Mouse (Mus musculus) kidney, postnatal 0 days (tissue): ENCODE data around the gene Gabbr2. TPM values are rescaled to one million over a fixed set of nuclear protein-coding genes. Genes with fewer than 3 reads are reported as not detected.

Source experiments
- ATAC-seq: fragments of 200-750 bp; cut with Nextera tagmentation; replicated peaks from 2 replicates; pipeline ENCODE4 v1.8.0; 2017; ENCODE audit warnings: low read depth, moderate number of reproducible peaks, moderate TSS enrichment, moderate library complexity; ENCODE audit not compliant: low FRiP score
- DNase-seq: peaks from one replicate; pipeline ENCODE4 v3.0.0-alpha.2; 2016; ENCODE audit warnings: low spot score
- H3K27ac ChIP-seq: fragments of 300-500 bp; sonication (generic); 2 replicates; pipeline ENCODE4 v1.5.1; 2014; ENCODE audit warnings: mild to moderate bottlenecking
- H3K27me3 ChIP-seq: fragments of 300-500 bp; sonication (generic); 2 replicates; pipeline ENCODE4 v1.6.1; 2014; ENCODE audit warnings: low read length, mixed read lengths; ENCODE audit not compliant: insufficient read depth
- H3K36me3 ChIP-seq: fragments of 300-500 bp; sonication (generic); 2 replicates; pipeline ENCODE4 v1.6.1; 2014; ENCODE audit warnings: low read length, mixed read lengths; ENCODE audit not compliant: insufficient read depth
- H3K4me1 ChIP-seq: fragments of 300-500 bp; sonication (generic); replicated peaks from 2 replicates; pipeline ENCODE4 v1.6.1; 2014; ENCODE audit warnings: antibody characterized with exemption, low read length, mixed read lengths; ENCODE audit not compliant: insufficient read depth
- H3K4me2 ChIP-seq: fragments of 300-500 bp; sonication (generic); 2 replicates; pipeline ENCODE4 v1.6.1; 2014; ENCODE audit warnings: mild to moderate bottlenecking, low read length, moderate library complexity, mixed read lengths
- H3K4me3 ChIP-seq: fragments of 300-500 bp; sonication (generic); replicated peaks from 2 replicates; pipeline ENCODE4 v1.5.1; 2014; ENCODE audit warnings: low read depth, low read length
- H3K9ac ChIP-seq: fragments of 300-500 bp; sonication (generic); 2 replicates; pipeline ENCODE4 v1.6.1; 2014; ENCODE audit warnings: low read depth, low read length
- H3K9me3 ChIP-seq: fragments of 300-500 bp; sonication (generic); replicated peaks from 2 replicates; pipeline ENCODE4 v1.6.1; 2016; ENCODE audit warnings: low read length, inconsistent platforms, mixed read lengths
- CTCF ChIP-seq: IDR thresholded peaks from 2 replicates; pipeline ENCODE4 v1.5.1; 2016; ENCODE audit warnings: antibody characterized with exemption, low read depth, mild to moderate bottlenecking, moderate library complexity
- WGBS: fragments of 180-500 bp; shearing (Covaris S2); extraction: QIAGEN DNeasy Blood & Tissue Kit; methylation state at CpG from one replicate; pipeline ENCODE4 v1.1.7; 2014; 5-methylcytosine and 5-hydroxymethylcytosine counted together
- polyA plus RNA-seq: library from polyadenylated mRNA; unstranded; fragments of >200 nt; fragmentation: Nextera tagmentation; extraction: Ambion mirVana; gene quantifications from 2 replicates; pipeline ENCODE4 v1.2.1, GENCODE M21; 2015

The Gabbr2 gene
- polyA plus RNA-seq, 1 experiment from 2014 or later: 0.22 TPM

- no peaks in the 10 kb centered on the region for H3K36me3 ChIP-seq
- no peaks in the 10 kb centered on the region for H3K27me3 ChIP-seq
- no peak for TF ChIP-seq CTCF
- ATAC-seq (no peak), DNase-seq (no peak)
- no peak overlapping the region for H3K9ac ChIP-seq
- no peaks in the 10 kb centered on the region for H3K9me3 ChIP-seq
- no peaks in the 10 kb centered on the region for H3K4me1 ChIP-seq
- H3K27ac ChIP-seq: no peak overlapping the region
- WGBS: 74% methylated on average over 10 of the region's 10 CpGs
- no peak overlapping the region for H3K4me3 ChIP-seq
- no peak overlapping the region for H3K4me2 ChIP-seq
Measured at GRCm38 (mm10) chr4:46814236-46814635, 177.4 kb downstream of the Gabbr2 start.

GRCm38 (mm10) chr4:46811165-46811564 is 180.5 kb downstream of the Gabbr2 start:
- 65% methylated on average over 5 of the region's 5 CpGs for WGBS
- no peak for ATAC-seq

GRCm38 (mm10) chr4:46806876-46807275 is 184.8 kb downstream of the Gabbr2 start:
- H3K27me3 ChIP-seq: no peaks in the 10 kb centered on the region
- 80% methylated on average over 1 of the region's 1 CpGs for WGBS
- DNase-seq: no peak
- no peak overlapping the region for H3K27ac ChIP-seq
- ATAC-seq: no peak
- H3K4me2 ChIP-seq: no peak overlapping the region
- H3K9ac ChIP-seq: no peak overlapping the region
- no peaks in the 10 kb centered on the region for H3K4me1 ChIP-seq
- TF ChIP-seq CTCF: no peak
- H3K4me3 ChIP-seq: no peak overlapping the region
- H3K9me3 ChIP-seq: no peaks in the 10 kb centered on the region
- no peaks in the 10 kb centered on the region for H3K36me3 ChIP-seq

More at GRCm38 (mm10) chr4:46811165-46811564, 180.5 kb downstream of the Gabbr2 start:
- no peak overlapping the region for H3K4me2 ChIP-seq
- H3K4me1 ChIP-seq: no peaks in the 10 kb centered on the region
- no peaks in the 10 kb centered on the region for H3K9me3 ChIP-seq
- no peaks in the 10 kb centered on the region for H3K27me3 ChIP-seq
- no peak for DNase-seq
- TF ChIP-seq CTCF: no peak
- no peaks in the 10 kb centered on the region for H3K36me3 ChIP-seq
- no peak overlapping the region for H3K4me3 ChIP-seq
- H3K9ac ChIP-seq: no peak overlapping the region
- H3K27ac ChIP-seq: no peak overlapping the region

GRCm38 (mm10) chr4:46805910-46806309 is 185.8 kb downstream of the Gabbr2 start:
- Histone ChIP-seq H3K4me3 (no peak overlapping the region), H3K27me3 (no peaks in the 10 kb centered on the region), H3K4me1 (no peaks in the 10 kb centered on the region), H3K36me3 (no peaks in the 10 kb centered on the region), H3K9me3 (no peaks in the 10 kb centered on the region), H3K27ac (no peak overlapping the region), H3K4me2 (no peak overlapping the region), H3K9ac (no peak overlapping the region)
- no peak for TF ChIP-seq CTCF
- WGBS: 28% methylated on average over 3 of the region's 3 CpGs
- ATAC-seq: no peak
- no peak for DNase-seq

DNA sequence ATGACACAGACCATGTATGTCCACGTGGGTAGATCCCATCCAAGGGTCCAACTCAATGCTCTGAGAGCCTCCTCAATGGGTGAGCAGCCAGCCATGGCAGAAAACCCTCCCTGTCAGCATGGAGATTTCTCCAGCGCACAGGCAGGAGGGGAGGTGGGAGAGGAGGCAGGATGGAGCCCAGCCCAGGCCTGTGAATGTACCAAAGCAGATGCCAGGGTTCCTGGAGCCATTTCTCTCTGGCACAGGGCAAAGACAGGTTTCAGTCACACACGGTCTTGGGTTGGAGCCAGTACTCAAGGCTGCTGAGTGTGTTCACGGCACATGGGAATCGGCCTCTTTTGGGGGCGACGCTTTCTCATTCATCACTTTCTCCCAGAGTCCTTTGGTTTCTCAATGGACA is 189.3 kb downstream of the Gabbr2 start:
- Histone ChIP-seq H3K27ac (no peak overlapping the region), H3K4me2 (no peak overlapping the region), H3K9ac (no peak overlapping the region), H3K9me3 (no peaks in the 10 kb centered on the region), H3K4me1 (no peaks in the 10 kb centered on the region), H3K27me3 (no peaks in the 10 kb centered on the region), H3K36me3 (no peaks in the 10 kb centered on the region), H3K4me3 (no peak overlapping the region)
- DNase-seq (no peak), ATAC-seq (no peak)
- 82% methylated on average over 7 of the region's 7 CpGs for WGBS
- TF ChIP-seq CTCF: no peak

DNA sequence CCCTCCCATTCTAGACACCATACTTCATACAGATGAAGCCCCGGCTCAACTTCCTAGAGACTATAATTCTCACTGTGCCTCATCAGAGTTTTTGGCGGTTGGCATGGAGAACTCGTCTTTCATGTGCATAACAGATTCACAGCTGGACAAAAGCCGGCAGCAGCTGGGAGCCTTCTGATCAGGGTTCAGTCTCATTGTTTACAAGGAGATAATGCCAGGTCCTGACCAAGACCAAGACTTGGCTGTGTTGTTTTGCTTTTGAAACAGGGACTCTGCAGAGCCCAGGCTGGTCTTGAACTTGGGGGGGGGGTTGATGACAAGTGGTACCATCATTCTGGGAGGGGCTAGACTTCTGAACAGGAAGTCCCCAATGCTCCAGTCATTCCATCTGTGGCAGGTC is 191.8 kb downstream of the Gabbr2 start:
- TF ChIP-seq CTCF: no peak
- DNase-seq: peak; percentile 4

GRCm38 (mm10) chr4:46795707-46796106 is 196.0 kb downstream of the Gabbr2 start:
- H3K9ac ChIP-seq: no peak overlapping the region
- no peak overlapping the region for H3K27ac ChIP-seq
- no peaks in the 10 kb centered on the region for H3K27me3 ChIP-seq
- ATAC-seq: no peak
- H3K4me2 ChIP-seq: no peak overlapping the region
- no peak overlapping the region for H3K4me3 ChIP-seq
- no peaks in the 10 kb centered on the region for H3K4me1 ChIP-seq
- TF ChIP-seq CTCF: peak; percentile 52
- WGBS: 54% methylated on average over 7 of the region's 7 CpGs
- H3K36me3 ChIP-seq: no peaks in the 10 kb centered on the region
- DNase-seq: peak; percentile 21
- no peaks in the 10 kb centered on the region for H3K9me3 ChIP-seq

More for the DNA sequence above, 191.8 kb downstream of the Gabbr2 start:
- no peak overlapping the region for H3K9ac ChIP-seq
- no peaks in the 10 kb centered on the region for H3K9me3 ChIP-seq
- no peak overlapping the region for H3K27ac ChIP-seq
- H3K4me1 ChIP-seq: no peaks in the 10 kb centered on the region
- ATAC-seq: no peak
- H3K36me3 ChIP-seq: no peaks in the 10 kb centered on the region
- H3K27me3 ChIP-seq: no peaks in the 10 kb centered on the region
- WGBS: 38% methylated on average over 4 of the region's 4 CpGs
- H3K4me3 ChIP-seq: no peak overlapping the region
- H3K4me2 ChIP-seq: no peak overlapping the region
